Mouse (Mus musculus) spleen, adult 12 weeks (tissue): ENCODE measurements at regions not wholly inside any gene's neighbourhood (a gene's known extent, or its start where the extent isn't known, plus 50 kb on each side); places are given as distances from the start of the nearest gene placed in this dataset.

ENCODE experiments used
- DNase-seq: peaks from one replicate; pipeline ENCODE4 v3.0.0; 2022; ENCODE audit warnings: low spot score

- DNase-seq = no peak
Measured at GRCm38 (mm10) chr2:72674856-72675440, 199.0 kb downstream of the Cdca7 start.

- no peak for DNase-seq
Measured at GRCm38 (mm10) chr2:72677731-72678130, 201.8 kb downstream of the Cdca7 start.

- DNase-seq = no peak
Measured at GRCm38 (mm10) chr2:72688031-72688430, 212.1 kb downstream of the Cdca7 start.

GRCm38 (mm10) chr2:72701081-72701480, 225.1 kb downstream of the Cdca7 start:
- no peak for DNase-seq

GRCm38 (mm10) chr2:72703238-72703637, 227.3 kb downstream of the Cdca7 start:
- DNase-seq = no peak

GRCm38 (mm10) chr2:72707676-72708659, 232.0 kb downstream of the Cdca7 start:
- no peak for DNase-seq

GRCm38 (mm10) chr2:72716931-72717330, 241.0 kb downstream of the Cdca7 start:
- DNase-seq = no peak

- DNase-seq = no peak
Measured at GRCm38 (mm10) chr2:72728699-72729098, 251.5 kb downstream of the Sp3 start.

GRCm38 (mm10) chr2:72733371-72733770, 246.9 kb downstream of the Sp3 start:
- no peak for DNase-seq

- DNase-seq = no peak
Measured at GRCm38 (mm10) chr2:72735035-72735434, 245.2 kb downstream of the Sp3 start.

- no peak for DNase-seq
Measured at GRCm38 (mm10) chr2:72736685-72737084, 243.6 kb downstream of the Sp3 start.

GRCm38 (mm10) chr2:72740391-72741361, 239.6 kb downstream of the Sp3 start:
- no peak for DNase-seq

GRCm38 (mm10) chr2:72741746-72742145, 238.5 kb downstream of the Sp3 start:
- DNase-seq = no peak

GRCm38 (mm10) chr2:72743651-72744050, 236.6 kb downstream of the Sp3 start:
- no peak for DNase-seq

GRCm38 (mm10) chr2:72744901-72745300, 235.3 kb downstream of the Sp3 start:
- DNase-seq = no peak

- no peak for DNase-seq
Measured at GRCm38 (mm10) chr2:72746476-72747215, 233.6 kb downstream of the Sp3 start.

GRCm38 (mm10) chr2:72747299-72747698, 232.9 kb downstream of the Sp3 start:
- DNase-seq = no peak

- DNase-seq = no peak
Measured at GRCm38 (mm10) chr2:72749495-72749894, 230.8 kb downstream of the Sp3 start.

GRCm38 (mm10) chr2:72751441-72751840, 228.8 kb downstream of the Sp3 start:
- DNase-seq = no peak

GRCm38 (mm10) chr2:72752624-72753176, 227.5 kb downstream of the Sp3 start:
- DNase-seq = no peak
